Mouse (Mus musculus): ENCODE results near the gene Ndufs1.

DNA sequence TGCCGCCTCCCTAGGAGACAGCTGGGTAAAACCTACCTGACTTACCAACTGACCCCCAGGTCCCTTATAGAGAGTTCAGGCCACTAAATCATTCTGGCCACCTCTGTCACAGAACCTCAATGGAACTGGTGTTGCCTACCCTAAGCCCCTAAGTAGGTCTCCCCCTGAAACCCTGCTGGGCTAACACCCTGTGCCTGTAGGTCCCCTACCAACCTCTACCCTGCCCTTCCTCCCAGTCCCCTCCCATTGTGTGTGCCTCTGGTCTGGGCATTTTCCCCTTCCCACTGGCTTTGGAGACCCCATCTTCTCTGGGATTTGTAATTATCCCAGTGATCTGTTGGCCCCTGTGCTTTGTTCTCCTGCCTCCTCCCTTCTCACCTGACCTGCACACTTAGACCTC lies 26.8 kb upstream of the Ndufs1 start:
- TF ChIP-seq CTCF (IDR thresholded peaks at IDR 0.05; ENCODE audit: low read depth) (no peak), EP300 (IDR thresholded peaks at IDR 0.05; ENCODE audit: low read depth) (no peak)

Data from liver, embryonic 14.5 days (tissue).